ENCODE assay signal across 19 mouse cellular contexts in the genomic region with DNA sequence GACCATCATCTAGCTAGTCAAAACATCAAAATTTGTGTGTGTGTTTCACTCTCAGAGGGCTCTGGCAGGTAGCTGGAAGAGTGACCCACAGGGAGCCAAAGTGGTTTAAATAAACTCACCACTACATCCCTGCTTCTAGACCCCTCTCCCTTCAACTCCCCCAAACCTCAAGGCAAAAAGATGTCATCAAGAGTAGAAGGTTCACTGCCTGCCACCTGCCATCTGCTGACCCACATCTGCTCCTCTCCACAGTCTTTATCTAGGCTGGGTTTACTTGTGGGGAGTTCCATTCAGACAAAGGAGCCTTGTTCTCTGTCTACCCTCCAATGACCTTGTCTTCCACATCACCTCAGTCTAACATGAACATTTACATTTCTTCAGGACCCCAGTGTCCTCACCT. TPM values are rescaled to one million over a fixed set of nuclear protein-coding genes. Genes with fewer than 3 reads are reported as not detected.
DNase-seq lines count a peak whose midpoint lies in the region; ATAC-seq and TF ChIP-seq lines count a peak whose summit lies in the region.
"Had no signal": no experiment of that assay in that cellular context is flagged by ENCODE, and none has a peak within 500 bp of the region (broad histone marks: within the 10 kb centered on the region; RNA-seq: fewer than 3 reads in every experiment).

No protein-coding gene starts in this region.

- TF ChIP-seq EP300 in stomach, postnatal 0 days (optimal IDR thresholded peaks at IDR 0.05), result no peak

- TF ChIP-seq CTCF in stomach, postnatal 0 days (IDR thresholded peaks at IDR 0.05; ENCODE audit: low read depth), result no peak

- ATAC-seq in heart, embryonic 15.5 days (replicated peaks; ENCODE audit: insufficient number of reproducible peaks, insufficient read depth, low FRiP score, low read depth), result no peak
- no peak for ATAC-seq in stomach, postnatal 0 days (ENCODE audit: low FRiP score, low TSS enrichment)

- H3K4me2 ChIP-seq in heart, embryonic 15.5 days, result no peak overlapping the region
- peak overlapping the region; percentile 86 for H3K4me2 ChIP-seq in stomach, postnatal 0 days (replicated peaks; ENCODE audit: low read depth)
- H3K4me2 ChIP-seq: hindbrain, embryonic 15.5 days had no signal

- no peak for DNase-seq in heart, adult 18-20 months
- peak; percentile 55 for DNase-seq in retina, postnatal 1 day
- DNase-seq in retina, embryonic 14.5 days (ENCODE audit: low spot score), result no peak
- DNase-seq in stomach, postnatal 0 days (ENCODE audit: low spot score), result no peak
- no peak for DNase-seq in frontal cortex, postnatal 10 days (ENCODE audit: low spot score in 2 of 2)
- DNase-seq in adrenal gland, postnatal 14 days, result no peak
- DNase-seq: adrenal gland, postnatal 10 days; B cell, adult 2 months; cerebellum, postnatal 14 days; lung, postnatal 4 days; midbrain, embryonic 14.5 days; right cerebral cortex, postnatal 4 days had no signal

- H3K9me3 ChIP-seq in heart, embryonic 15.5 days (replicated peaks), result no peaks in the 10 kb centered on the region
- no peaks in the 10 kb centered on the region for H3K9me3 ChIP-seq in stomach, postnatal 0 days (ENCODE audit: control insufficient read depth, low read length)
- H3K9me3 ChIP-seq: embryonic facial prominence, embryonic 12.5 days; forebrain, embryonic 10.5 days; G1E; hindbrain, embryonic 15.5 days had no signal

- no peaks in the 10 kb centered on the region for H3K27me3 ChIP-seq in heart, embryonic 15.5 days
- 0 out of 2 replicates have a peak, but pooled peaks cover 2% of the 10 kb centered on the region for H3K27me3 ChIP-seq in stomach, postnatal 0 days (ENCODE audit: control insufficient read depth, insufficient read depth, low read length)

- H3K4me1 ChIP-seq in heart, embryonic 15.5 days (replicated peaks), result peaks cover 28% of the 10 kb centered on the region
- no peaks in the 10 kb centered on the region; the same call in 1 of the 2 replicates for H3K4me1 ChIP-seq in stomach, postnatal 0 days (replicated peaks; ENCODE audit: control insufficient read depth, insufficient read depth)

- H3K4me3 ChIP-seq in heart, embryonic 15.5 days, result no peak overlapping the region
- no peak overlapping the region for H3K4me3 ChIP-seq in stomach, postnatal 0 days (ENCODE audit: low read depth, low read length)
- H3K4me3 ChIP-seq: embryonic facial prominence, embryonic 12.5 days; forebrain, embryonic 10.5 days; hindbrain, embryonic 15.5 days had no signal

- H3K27ac ChIP-seq in heart, embryonic 15.5 days, result 0 out of 2 replicates have a peak overlapping the region, but pooled peaks have one; percentile 39
- H3K27ac ChIP-seq in stomach, postnatal 0 days (replicated peaks), result no peak overlapping the region
- H3K27ac ChIP-seq: embryonic facial prominence, embryonic 12.5 days; forebrain, embryonic 10.5 days; hindbrain, embryonic 15.5 days had no signal

- H3K9ac ChIP-seq in heart, embryonic 15.5 days, result no peak overlapping the region
- H3K9ac ChIP-seq in stomach, postnatal 0 days (ENCODE audit: low read length), result no peak overlapping the region
- H3K9ac ChIP-seq: embryonic facial prominence, embryonic 12.5 days; hindbrain, embryonic 15.5 days had no signal

- H3K36me3 ChIP-seq in heart, embryonic 15.5 days, result no peaks in the 10 kb centered on the region
- H3K36me3 ChIP-seq in stomach, postnatal 0 days (ENCODE audit: control insufficient read depth, insufficient read depth, low read length), result no peaks in the 10 kb centered on the region
- H3K36me3 ChIP-seq: embryonic facial prominence, embryonic 12.5 days; forebrain, embryonic 10.5 days; hindbrain, embryonic 15.5 days had no signal

RNA-seq across cellular contexts. Expression of a gene that starts 2.5 kb away (rescaled TPM):
- polyA plus RNA-seq in heart, embryonic 15.5 days (2015; fragmentation: Nextera tagmentation; extraction: Ambion mirVana), result 77.9 and 125 TPM in 2 replicates
- 10 to 100 TPM; 45.7 to 53.8 TPM for total RNA-seq in heart, adult 18-20 months (2021)
- 638 and 692 TPM in 2 replicates for polyA plus RNA-seq in stomach, postnatal 0 days (2015; fragmentation: Nextera tagmentation; extraction: Ambion mirVana)
- 29.0 and 31.5 TPM in 2 replicates for total RNA-seq in adrenal gland, postnatal 14 days (2021)

RNA-seq across cellular contexts. Expression of a gene that starts 9.8 kb away (rescaled TPM):
- polyA plus RNA-seq in heart, embryonic 15.5 days (2015; fragmentation: Nextera tagmentation; extraction: Ambion mirVana), result 17.0 and 20.8 TPM in 2 replicates
- total RNA-seq in heart, adult 18-20 months (2021), result 1 to 10 TPM; 5.8 to 7.5 TPM
- polyA plus RNA-seq in stomach, postnatal 0 days (2015; fragmentation: Nextera tagmentation; extraction: Ambion mirVana), result 53.3 and 64.8 TPM in 2 replicates
- total RNA-seq in adrenal gland, postnatal 14 days (2021), result 10.9 and 12.4 TPM in 2 replicates
- total RNA-seq: G1E had no signal

RNA-seq across cellular contexts. Expression of a gene that starts 24.5 kb away (rescaled TPM):
- polyA plus RNA-seq in heart, embryonic 15.5 days (2015; fragmentation: Nextera tagmentation; extraction: Ambion mirVana), result 2.6 and 3.9 TPM in 2 replicates
- total RNA-seq in heart, adult 18-20 months (2021), result 1 to 10 TPM in 1 of 2 experiments, under 1 TPM in 1; 0.47 to 1.1 TPM
- 1.9 TPM in 2 replicates for polyA plus RNA-seq in stomach, postnatal 0 days (2015; fragmentation: Nextera tagmentation; extraction: Ambion mirVana)
- 1.8 and 2.4 TPM in 2 replicates for total RNA-seq in adrenal gland, postnatal 14 days (2021)
- total RNA-seq: liver, adult 2 months had no signal

RNA-seq across cellular contexts. Expression of a gene that starts 31.0 kb away (rescaled TPM):
- polyA plus RNA-seq in heart, embryonic 15.5 days (2015; fragmentation: Nextera tagmentation; extraction: Ambion mirVana), result 6.3 and 7.1 TPM in 2 replicates
- 1 to 10 TPM in 1 of 2 experiments, under 1 TPM in 1; 0.77 to 1.6 TPM for total RNA-seq in heart, adult 18-20 months (2021)
- polyA plus RNA-seq in stomach, postnatal 0 days (2015; fragmentation: Nextera tagmentation; extraction: Ambion mirVana), result 192 and 201 TPM in 2 replicates
- total RNA-seq in adrenal gland, postnatal 14 days (2021), result 2.4 and 2.7 TPM in 2 replicates
- total RNA-seq: left cerebral cortex, postnatal 14 days had no signal
- polyA plus RNA-seq: G1E had no signal

RNA-seq across cellular contexts. Expression of a gene that starts 41.1 kb away (rescaled TPM):
- 98.2 and 107 TPM in 2 replicates for polyA plus RNA-seq in heart, embryonic 15.5 days (2015; fragmentation: Nextera tagmentation; extraction: Ambion mirVana)
- total RNA-seq in heart, adult 18-20 months (2021), result 10 to 100 TPM; 66.3 to 69.2 TPM
- 62.8 and 74.1 TPM in 2 replicates for polyA plus RNA-seq in stomach, postnatal 0 days (2015; fragmentation: Nextera tagmentation; extraction: Ambion mirVana)
- total RNA-seq in adrenal gland, postnatal 14 days (2021), result 77.1 and 81.0 TPM in 2 replicates
